Mouse (Mus musculus) heart, embryonic 13.5 days (tissue): ENCODE data around the gene Ptgds. TPM values are rescaled to one million over a fixed set of nuclear protein-coding genes. Genes with fewer than 3 reads are reported as not detected.

ENCODE experiments used
- ATAC-seq: fragments of 200-750 bp; cut with Nextera tagmentation; 2 replicates; pipeline ENCODE4 v1.8.0; 2017; ENCODE audit warnings: moderate TSS enrichment; ENCODE audit not compliant: insufficient number of reproducible peaks, low FRiP score, low TSS enrichment; ENCODE audit errors: extremely low read depth
- H3K27ac ChIP-seq: fragments of 300-500 bp; sonication (generic); replicated peaks from 2 replicates; pipeline ENCODE4 v1.5.1; 2015; ENCODE audit warnings: moderate library complexity, mild to moderate bottlenecking, inconsistent platforms
- H3K27me3 ChIP-seq: fragments of 300-500 bp; sonication (generic); replicated peaks from 2 replicates; pipeline ENCODE4 v1.6.1; 2015; ENCODE audit warnings: mild to moderate bottlenecking, inconsistent platforms
- H3K36me3 ChIP-seq: fragments of 300-500 bp; sonication (generic); 2 replicates; pipeline ENCODE4 v1.6.1; 2015; ENCODE audit warnings: mild to moderate bottlenecking, inconsistent platforms
- H3K4me1 ChIP-seq: fragments of 300-500 bp; sonication (generic); 2 replicates; pipeline ENCODE4 v1.6.1; 2015; ENCODE audit warnings: inconsistent platforms
- H3K4me2 ChIP-seq: fragments of 300-500 bp; sonication (generic); 2 replicates; pipeline ENCODE4 v1.6.1; 2015; ENCODE audit warnings: inconsistent platforms, mild to moderate bottlenecking, moderate library complexity
- H3K4me3 ChIP-seq: fragments of 300-500 bp; sonication (generic); 2 replicates; pipeline ENCODE4 v1.5.1; 2015; ENCODE audit warnings: moderate library complexity, mild to moderate bottlenecking, inconsistent platforms
- H3K9ac ChIP-seq: fragments of 300-500 bp; sonication (generic); 2 replicates; pipeline ENCODE4 v1.6.1; 2015; ENCODE audit warnings: inconsistent platforms, mild to moderate bottlenecking, moderate library complexity
- H3K9me3 ChIP-seq: fragments of 300-500 bp; sonication (generic); 2 replicates; pipeline ENCODE4 v1.6.1; 2016; ENCODE audit warnings: inconsistent platforms
- WGBS: fragments of 180-500 bp; shearing (Covaris S2); methylation state at CpG from one replicate; pipeline ENCODE4 v1.1.7; 2015; ENCODE audit warnings: mixed read lengths; 5-methylcytosine and 5-hydroxymethylcytosine counted together
- polyA plus RNA-seq: library from polyadenylated mRNA; unstranded; fragments of >200 nt; fragmentation: Nextera tagmentation; extraction: Ambion mirVana; gene quantifications from 2 replicates; pipeline ENCODE4 v1.2.1, GENCODE M21; 2015

Ptgds gene
- polyA plus RNA-seq, 1 experiment from 2014 or later, result 19.8 TPM

GRCm38 (mm10) chr2:25460551-25461309 is 9.1 kb downstream of the Ptgds start, which contains the start of gene Paxx:
Paxx (minus strand) TSS chr2:25461094.
- H3K27me3 ChIP-seq, result no peaks in the 10 kb centered on the region
- H3K4me3 ChIP-seq, result peak within 1 kb of the TSS; percentile 66
- peaks cover 34% of the 10 kb centered on the region for H3K4me1 ChIP-seq
- H3K9ac ChIP-seq, result peak within 1 kb of the TSS; percentile 86
- H3K36me3 ChIP-seq, result peaks cover 21% of the 10 kb centered on the region
- H3K27ac ChIP-seq, result peak within 1 kb of the TSS; percentile 93
- no peaks in the 10 kb centered on the region for H3K9me3 ChIP-seq
- ATAC-seq, result peak; percentile 87
- H3K4me2 ChIP-seq, result peak within 1 kb of the TSS; percentile 82
- WGBS, result under 1% methylated on average over 48 of the region's 48 CpGs

- Histone ChIP-seq H3K4me1 (peaks cover 29% of the 10 kb centered on the region), H3K27ac (peak overlapping the region; percentile 93), H3K36me3 (peaks cover 21% of the 10 kb centered on the region), H3K9ac (peak overlapping the region; percentile 86), H3K27me3 (no peaks in the 10 kb centered on the region), H3K9me3 (no peaks in the 10 kb centered on the region), H3K4me3 (peak overlapping the region; percentile 66), H3K4me2 (peak overlapping the region; percentile 82)
- WGBS, result 30% methylated on average over 5 of the region's 5 CpGs
- ATAC-seq, result no peak
These were observed 9.7 kb downstream of the Ptgds start for GRCm38 (mm10) chr2:25460135-25460534.

GRCm38 (mm10) chr2:25458911-25459310 is 10.9 kb downstream of the Ptgds start:
- peaks cover 21% of the 10 kb centered on the region for H3K36me3 ChIP-seq
- no peak overlapping the region for H3K27ac ChIP-seq
- H3K27me3 ChIP-seq, result no peaks in the 10 kb centered on the region
- no peak overlapping the region for H3K4me2 ChIP-seq
- peaks cover 29% of the 10 kb centered on the region for H3K4me1 ChIP-seq
- ATAC-seq, result no peak
- no peak overlapping the region for H3K4me3 ChIP-seq
- no peak overlapping the region for H3K9ac ChIP-seq
- WGBS, result 72% methylated on average over 5 of the region's 5 CpGs
- no peaks in the 10 kb centered on the region for H3K9me3 ChIP-seq

- Histone ChIP-seq H3K27me3 (no peaks in the 10 kb centered on the region), H3K4me2 (no peak overlapping the region), H3K9ac (no peak overlapping the region), H3K27ac (no peak overlapping the region), H3K9me3 (no peaks in the 10 kb centered on the region), H3K4me3 (no peak overlapping the region), H3K36me3 (peaks cover 21% of the 10 kb centered on the region), H3K4me1 (peaks cover 29% of the 10 kb centered on the region)
- ATAC-seq, result no peak
- WGBS, result 81% methylated on average over 9 of the region's 9 CpGs
These were observed 12.6 kb downstream of the Ptgds start for GRCm38 (mm10) chr2:25457022-25457896.

- ATAC-seq, result no peak
- H3K9ac ChIP-seq, result no peak within 1 kb of the TSS
- no peak within 1 kb of the TSS for H3K4me2 ChIP-seq
- 34% methylated on average over 14 of the region's 14 CpGs for WGBS
- H3K4me3 ChIP-seq, result no peak within 1 kb of the TSS
- H3K27me3 ChIP-seq, result no peaks in the 10 kb centered on the region
- H3K9me3 ChIP-seq, result no peaks in the 10 kb centered on the region
- peaks cover 27% of the 10 kb centered on the region for H3K4me1 ChIP-seq
- H3K27ac ChIP-seq, result no peak within 1 kb of the TSS
- H3K36me3 ChIP-seq, result peaks cover 21% of the 10 kb centered on the region
These were observed 13.5 kb downstream of the Ptgds start, which contains the start of gene Clic3 for GRCm38 (mm10) chr2:25456205-25456953. Clic3 (plus strand) TSS chr2:25456838.

- Histone ChIP-seq H3K9ac (no peak overlapping the region), H3K36me3 (peaks cover 6% of the 10 kb centered on the region; the same call in 1 of the 2 replicates), H3K4me1 (peaks cover 6% of the 10 kb centered on the region), H3K4me3 (no peak overlapping the region), H3K27ac (no peak overlapping the region), H3K4me2 (no peak overlapping the region), H3K9me3 (no peaks in the 10 kb centered on the region), H3K27me3 (no peaks in the 10 kb centered on the region)
- no peak for ATAC-seq
- 30% methylated on average over 1 of the region's 1 CpGs for WGBS
These were observed 16.9 kb downstream of the Ptgds start for GRCm38 (mm10) chr2:25452951-25453350.

GRCm38 (mm10) chr2:25450853-25451647 is 18.8 kb downstream of the Ptgds start:
- Histone ChIP-seq H3K4me1 (peaks cover 2% of the 10 kb centered on the region; the same call in 1 of the 2 replicates), H3K27me3 (no peaks in the 10 kb centered on the region), H3K4me3 (no peak overlapping the region), H3K27ac (no peak overlapping the region), H3K4me2 (no peak overlapping the region), H3K9me3 (no peaks in the 10 kb centered on the region), H3K36me3 (no peaks in the 10 kb centered on the region), H3K9ac (no peak overlapping the region)
- WGBS, result 68% methylated on average over 8 of the region's 8 CpGs
- no peak for ATAC-seq

GRCm38 (mm10) chr2:25442682-25443081 is 27.2 kb downstream of the Ptgds start:
- Histone ChIP-seq H3K27ac (no peak overlapping the region), H3K4me3 (no peak overlapping the region), H3K9me3 (no peaks in the 10 kb centered on the region), H3K9ac (no peak overlapping the region), H3K36me3 (peaks cover 6% of the 10 kb centered on the region; the same call in 1 of the 2 replicates), H3K4me1 (no peaks in the 10 kb centered on the region), H3K27me3 (no peaks in the 10 kb centered on the region; the same call in 1 of the 2 replicates), H3K4me2 (no peak overlapping the region)
- 77% methylated on average over 14 of the region's 14 CpGs for WGBS
- ATAC-seq, result no peak

- no peak overlapping the region for H3K4me2 ChIP-seq
- 78% methylated on average over 20 of the region's 20 CpGs for WGBS
- H3K4me3 ChIP-seq, result no peak overlapping the region
- H3K4me1 ChIP-seq, result no peaks in the 10 kb centered on the region
- H3K36me3 ChIP-seq, result peaks cover 13% of the 10 kb centered on the region
- H3K27me3 ChIP-seq, result no peaks in the 10 kb centered on the region; the same call in 1 of the 2 replicates
- no peak for ATAC-seq
- no peaks in the 10 kb centered on the region for H3K9me3 ChIP-seq
- H3K9ac ChIP-seq, result no peak overlapping the region
- H3K27ac ChIP-seq, result no peak overlapping the region
These were observed 28.8 kb downstream of the Ptgds start for GRCm38 (mm10) chr2:25441067-25441466.

GRCm38 (mm10) chr2:25436286-25436820 is 33.5 kb downstream of the Ptgds start:
- Histone ChIP-seq H3K27ac (no peak overlapping the region), H3K4me2 (no peak overlapping the region), H3K36me3 (peaks cover 7% of the 10 kb centered on the region), H3K27me3 (peaks cover 20% of the 10 kb centered on the region), H3K4me3 (no peak overlapping the region), H3K4me1 (no peaks in the 10 kb centered on the region), H3K9me3 (no peaks in the 10 kb centered on the region), H3K9ac (no peak overlapping the region)
- no peak for ATAC-seq
- 87% methylated on average over 10 of the region's 10 CpGs for WGBS
